Mouse (Mus musculus): ENCODE measurements around the gene Zfp366. TPM values are rescaled to one million over a fixed set of nuclear protein-coding genes. Genes with fewer than 3 reads are reported as not detected.
A peak's percentile ranks its signal among the peaks of the same experiment; 100 is the strongest.

Gene Zfp366
- polyA plus RNA-seq, 1 experiment = 2.8 TPM

DNA sequence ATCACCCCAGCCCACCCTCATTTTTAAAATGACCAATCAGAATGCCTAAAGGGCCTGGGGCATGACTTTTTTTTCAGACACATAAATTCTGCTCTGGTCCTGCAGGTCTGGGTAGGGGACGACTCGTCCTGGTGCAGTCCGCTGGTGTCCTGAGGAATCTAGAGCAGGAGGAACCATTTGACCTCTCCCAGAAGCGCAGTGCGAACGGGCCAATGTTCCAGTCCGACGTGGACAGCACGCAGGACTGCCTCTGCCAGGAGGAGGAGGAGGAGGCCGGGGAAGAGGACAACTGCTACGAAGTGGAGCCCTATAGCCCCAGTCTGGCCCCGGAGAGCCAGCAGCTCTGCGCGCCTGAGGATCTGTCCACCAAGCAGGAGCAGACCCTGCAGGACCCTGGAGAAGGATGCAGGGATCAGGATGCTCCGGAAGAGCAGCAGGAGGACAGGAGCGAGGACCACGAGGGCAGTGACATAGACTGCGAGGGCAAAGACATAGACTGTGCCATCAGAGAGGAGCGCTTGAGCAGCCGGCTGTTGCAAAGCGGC lies 61.4 kb downstream of the Zfp366 start:
- Histone ChIP-seq H3K4me3 (replicated peaks; ENCODE audit: insufficient read depth, low read depth, low read length) (no peak overlapping the region), H3K4me1 (ENCODE audit: control insufficient read depth, insufficient read depth, low read length) (no peaks in the 10 kb centered on the region), H3K27me3 (ENCODE audit: control insufficient read depth, insufficient read depth, low read length) (no peaks in the 10 kb centered on the region), H3K27ac (ENCODE audit: insufficient read depth, low read length) (no peak overlapping the region)
- 84% methylated on average over 21 of the region's 21 CpGs for WGBS
- no peak for DNase-seq
- no peak for TF ChIP-seq POLR2A (IDR thresholded peaks at IDR 0.05; ENCODE audit: borderline replicate concordance, insufficient read depth, low read length)
- no peak for TF ChIP-seq CTCF (IDR thresholded peaks at IDR 0.05; ENCODE audit: borderline replicate concordance, insufficient read depth, low read depth, low read length)

DNA sequence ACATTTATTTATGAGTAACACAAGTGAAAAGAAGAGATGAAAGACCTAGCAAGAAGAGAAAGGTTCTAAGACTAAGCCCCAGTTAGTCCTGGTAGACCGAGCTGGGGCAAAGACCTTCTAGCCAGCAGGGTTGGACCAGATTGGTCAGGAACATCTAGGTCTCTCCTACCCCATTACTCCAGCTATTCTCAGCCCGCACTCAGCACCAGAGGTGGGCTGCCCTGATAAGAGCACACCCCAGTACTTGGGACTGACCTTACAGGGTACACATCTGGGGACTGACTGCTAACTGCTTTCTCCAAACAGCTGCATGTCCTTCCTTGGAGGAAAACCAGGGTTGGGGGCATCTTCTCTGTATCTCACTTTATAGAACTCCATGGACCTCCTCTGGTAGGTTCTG lies 66.2 kb downstream of the Zfp366 start:
- Histone ChIP-seq H3K4me3 (replicated peaks; ENCODE audit: insufficient read depth, low read depth, low read length) (no peak overlapping the region), H3K4me1 (ENCODE audit: control insufficient read depth, insufficient read depth, low read length) (no peaks in the 10 kb centered on the region), H3K27ac (ENCODE audit: insufficient read depth, low read length) (no peak overlapping the region), H3K27me3 (ENCODE audit: control insufficient read depth, insufficient read depth, low read length) (no peaks in the 10 kb centered on the region)
- no peak for DNase-seq
- 95% methylated on average over 2 of the region's 2 CpGs for WGBS
- TF ChIP-seq POLR2A (IDR thresholded peaks at IDR 0.05; ENCODE audit: borderline replicate concordance, insufficient read depth, low read length) (no peak), CTCF (IDR thresholded peaks at IDR 0.05; ENCODE audit: borderline replicate concordance, insufficient read depth, low read depth, low read length) (no peak)

DNA sequence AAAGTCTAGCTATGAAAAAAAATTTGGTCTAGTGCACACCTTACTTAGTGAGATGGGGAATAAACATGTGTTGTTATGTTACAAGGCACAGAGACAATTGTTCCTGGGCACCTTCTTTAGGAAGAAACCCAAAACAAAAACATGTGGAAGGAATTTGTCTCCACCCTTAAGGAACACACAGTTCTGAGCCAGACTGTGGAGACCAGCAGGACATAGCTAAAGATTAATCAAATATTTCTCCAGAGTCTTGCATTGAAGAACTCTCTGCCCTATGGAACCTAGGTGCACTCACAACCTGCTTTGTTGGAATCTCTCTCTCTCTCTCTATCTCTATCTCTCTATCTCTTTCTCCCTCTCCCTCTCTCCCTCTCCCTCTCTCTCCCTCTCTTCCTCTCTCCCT lies 69.6 kb downstream of the Zfp366 start:
- H3K4me1 ChIP-seq (ENCODE audit: control insufficient read depth, insufficient read depth, low read length) = peaks cover 6% of the 10 kb centered on the region; the same call in 1 of the 2 replicates
- no peak overlapping the region for H3K27ac ChIP-seq (ENCODE audit: insufficient read depth, low read length)
- TF ChIP-seq POLR2A (IDR thresholded peaks at IDR 0.05; ENCODE audit: borderline replicate concordance, insufficient read depth, low read length) = no peak
- H3K4me3 ChIP-seq (replicated peaks; ENCODE audit: insufficient read depth, low read depth, low read length) = no peak overlapping the region
- no peaks in the 10 kb centered on the region; the same call in 1 of the 2 replicates for H3K27me3 ChIP-seq (ENCODE audit: control insufficient read depth, insufficient read depth, low read length)
- DNase-seq = no peak

DNA sequence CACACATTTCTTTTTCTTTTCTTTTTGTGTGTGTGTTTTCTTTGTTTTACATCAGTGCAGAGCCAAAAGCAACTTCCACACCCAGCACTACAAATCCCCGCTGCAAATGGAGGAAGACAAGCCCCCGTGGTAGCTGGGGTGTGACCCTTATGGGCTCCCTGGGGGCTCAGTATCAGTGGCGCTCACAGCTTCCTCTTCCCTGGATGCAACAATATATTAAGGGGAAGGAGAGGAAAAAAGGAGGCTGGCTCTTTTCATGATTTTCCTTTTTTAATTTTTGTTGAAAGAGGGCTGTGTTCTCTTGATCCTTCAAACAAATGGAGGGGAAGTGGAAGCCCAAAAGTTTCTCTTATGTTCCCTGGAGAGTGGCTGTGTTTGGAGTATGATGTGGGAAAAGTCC lies 70.2 kb downstream of the Zfp366 start:
- 64% methylated on average over 3 of the region's 3 CpGs for WGBS
- Histone ChIP-seq H3K27me3 (ENCODE audit: control insufficient read depth, insufficient read depth, low read length) (no peaks in the 10 kb centered on the region; the same call in 1 of the 2 replicates), H3K4me1 (ENCODE audit: control insufficient read depth, insufficient read depth, low read length) (peaks cover 6% of the 10 kb centered on the region; the same call in 1 of the 2 replicates), H3K4me3 (replicated peaks; ENCODE audit: insufficient read depth, low read depth, low read length) (no peak overlapping the region), H3K27ac (ENCODE audit: insufficient read depth, low read length) (no peak overlapping the region)
- DNase-seq = no peak
- TF ChIP-seq POLR2A (IDR thresholded peaks at IDR 0.05; ENCODE audit: borderline replicate concordance, insufficient read depth, low read length) = no peak
- no peak for TF ChIP-seq CTCF (IDR thresholded peaks at IDR 0.05; ENCODE audit: borderline replicate concordance, insufficient read depth, low read depth, low read length)

DNA sequence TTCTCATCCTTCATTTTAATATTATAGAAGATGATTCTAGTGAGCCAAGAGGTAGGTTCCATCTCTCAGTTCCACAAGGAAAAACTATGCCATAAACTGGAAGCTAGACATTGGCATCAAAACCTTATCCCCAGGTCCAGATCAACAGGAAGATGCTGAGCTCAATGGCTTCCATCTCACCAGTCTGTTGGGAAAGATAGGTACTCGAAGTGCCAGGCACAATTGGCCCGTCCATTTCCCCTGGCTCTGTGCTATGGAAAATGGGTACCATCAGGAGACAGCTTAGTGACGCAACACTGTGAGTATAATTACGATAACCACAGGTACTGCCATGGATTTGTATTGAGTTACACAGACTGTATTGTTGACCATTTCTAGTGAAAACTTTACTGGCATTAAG lies 72.3 kb downstream of the Zfp366 start:
- TF ChIP-seq POLR2A (IDR thresholded peaks at IDR 0.05; ENCODE audit: borderline replicate concordance, insufficient read depth, low read length) = no peak
- TF ChIP-seq CTCF (IDR thresholded peaks at IDR 0.05; ENCODE audit: borderline replicate concordance, insufficient read depth, low read depth, low read length) = no peak
- Histone ChIP-seq H3K4me3 (replicated peaks; ENCODE audit: insufficient read depth, low read depth, low read length) (no peak overlapping the region), H3K27me3 (ENCODE audit: control insufficient read depth, insufficient read depth, low read length) (no peaks in the 10 kb centered on the region; the same call in 1 of the 2 replicates), H3K4me1 (ENCODE audit: control insufficient read depth, insufficient read depth, low read length) (peaks cover 6% of the 10 kb centered on the region; the same call in 1 of the 2 replicates), H3K27ac (ENCODE audit: insufficient read depth, low read length) (no peak overlapping the region)
- WGBS = 58% methylated on average over 4 of the region's 4 CpGs
- peak in 1 of 2 experiments; percentile 58 for DNase-seq

DNA sequence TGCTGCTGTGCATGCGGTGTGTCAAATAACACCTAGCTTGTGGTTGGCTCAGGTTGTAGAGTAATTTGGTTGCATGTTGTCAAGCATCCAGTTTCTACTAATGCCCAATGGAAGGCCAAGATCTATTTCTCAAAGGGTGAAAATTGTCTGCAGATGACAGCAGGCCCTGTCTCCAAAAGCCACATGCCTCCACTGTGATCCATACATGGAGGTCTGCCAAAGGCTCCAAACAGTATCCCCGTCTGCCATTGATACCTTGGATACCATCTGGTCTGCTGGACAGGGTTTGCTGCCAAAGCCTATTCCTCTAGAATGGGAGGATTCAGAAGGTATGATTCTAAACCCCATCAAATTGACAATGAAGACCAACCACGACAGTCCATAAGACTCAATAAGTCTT lies 74.1 kb downstream of the Zfp366 start:
- Histone ChIP-seq H3K4me1 (ENCODE audit: control insufficient read depth, insufficient read depth, low read length) (peaks cover 6% of the 10 kb centered on the region; the same call in 1 of the 2 replicates), H3K27ac (ENCODE audit: insufficient read depth, low read length) (no peak overlapping the region), H3K27me3 (ENCODE audit: control insufficient read depth, insufficient read depth, low read length) (no peaks in the 10 kb centered on the region; the same call in 1 of the 2 replicates), H3K4me3 (replicated peaks; ENCODE audit: insufficient read depth, low read depth, low read length) (no peak overlapping the region)
- WGBS = 16% methylated on average over 3 of the region's 3 CpGs
- peak; percentile 68 to 87 for DNase-seq
- TF ChIP-seq POLR2A (IDR thresholded peaks at IDR 0.05; ENCODE audit: borderline replicate concordance, insufficient read depth, low read length) (no peak), CTCF (IDR thresholded peaks at IDR 0.05; ENCODE audit: borderline replicate concordance, insufficient read depth, low read depth, low read length) (no peak)

DNA sequence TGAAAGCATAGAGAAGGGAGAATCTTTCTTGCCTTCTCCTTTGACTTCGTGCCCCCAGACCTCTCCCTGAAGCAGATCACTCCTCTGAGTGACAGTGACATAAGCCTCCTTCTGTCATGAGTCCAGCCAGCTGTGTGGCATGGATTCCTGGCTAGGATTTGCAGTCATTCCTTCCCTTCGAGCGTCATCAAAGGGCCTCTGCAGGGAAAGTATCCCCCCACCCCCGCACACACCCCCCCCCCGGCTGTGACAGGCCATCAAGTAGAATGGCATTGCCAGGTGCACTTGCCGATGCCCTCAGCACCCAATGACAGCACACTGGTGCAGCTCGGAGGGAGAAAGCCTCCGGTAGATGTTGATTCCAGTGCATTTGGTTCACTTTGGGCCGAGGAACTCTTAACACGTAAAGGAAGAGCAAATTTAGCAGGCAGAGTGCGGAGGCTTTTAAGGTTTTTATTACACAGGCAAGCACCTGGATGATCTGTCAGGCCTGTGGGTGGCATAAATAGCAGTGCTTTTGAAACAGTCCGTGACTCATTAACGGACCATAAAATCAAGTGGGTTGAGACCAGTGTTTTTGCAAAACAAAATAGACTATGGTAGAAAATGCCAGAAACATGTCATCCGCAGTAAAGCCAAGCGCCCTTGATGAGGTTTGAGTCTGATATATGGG lies 75.0 kb downstream of the Zfp366 start:
- no peak for TF ChIP-seq CTCF (IDR thresholded peaks at IDR 0.05; ENCODE audit: borderline replicate concordance, insufficient read depth, low read depth, low read length)
- 74% methylated on average over 15 of the region's 15 CpGs for WGBS
- peaks cover 6% of the 10 kb centered on the region; the same call in 1 of the 2 replicates for H3K4me1 ChIP-seq (ENCODE audit: control insufficient read depth, insufficient read depth, low read length)
- no peak for DNase-seq
- H3K4me3 ChIP-seq (replicated peaks; ENCODE audit: insufficient read depth, low read depth, low read length) = no peak overlapping the region
- H3K27me3 ChIP-seq (ENCODE audit: control insufficient read depth, insufficient read depth, low read length) = no peaks in the 10 kb centered on the region; the same call in 1 of the 2 replicates
- no peak overlapping the region for H3K27ac ChIP-seq (ENCODE audit: insufficient read depth, low read length)

DNA sequence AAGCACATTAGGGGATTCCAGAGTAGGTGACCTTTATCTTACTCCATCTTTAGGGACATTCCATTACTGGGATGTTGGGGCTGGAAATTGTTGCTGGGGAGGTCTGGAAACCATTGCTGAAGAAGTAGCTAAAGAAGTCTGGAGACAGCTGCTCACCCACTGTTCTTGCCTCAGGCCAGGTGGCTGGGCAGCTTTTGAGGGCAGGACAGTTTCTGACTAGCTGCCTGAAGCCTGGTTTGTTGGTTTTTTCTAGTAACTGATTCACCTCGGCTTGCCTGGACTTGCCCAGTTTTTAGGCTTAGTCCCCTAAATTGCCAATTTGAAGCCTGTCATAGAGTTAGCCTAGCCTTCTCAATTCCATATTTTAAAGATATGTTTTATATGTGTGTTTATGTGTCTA lies 77.8 kb downstream of the Zfp366 start:
- no peak overlapping the region for H3K4me3 ChIP-seq (replicated peaks; ENCODE audit: insufficient read depth, low read depth, low read length)
- no peak for DNase-seq
- no peak overlapping the region for H3K27ac ChIP-seq (ENCODE audit: insufficient read depth, low read length)
- peaks cover 6% of the 10 kb centered on the region; the same call in 1 of the 2 replicates for H3K4me1 ChIP-seq (ENCODE audit: control insufficient read depth, insufficient read depth, low read length)
- H3K27me3 ChIP-seq (ENCODE audit: control insufficient read depth, insufficient read depth, low read length) = no peaks in the 10 kb centered on the region
- TF ChIP-seq CTCF (IDR thresholded peaks at IDR 0.05; ENCODE audit: borderline replicate concordance, insufficient read depth, low read depth, low read length) = no peak
- no peak for TF ChIP-seq POLR2A (IDR thresholded peaks at IDR 0.05; ENCODE audit: borderline replicate concordance, insufficient read depth, low read length)
- 78% methylated on average over 1 of the region's 1 CpGs for WGBS

Measured in cerebellum, adult 2 months (tissue).